14 mouse cellular contexts compared by ENCODE assay signal in the genomic region with DNA sequence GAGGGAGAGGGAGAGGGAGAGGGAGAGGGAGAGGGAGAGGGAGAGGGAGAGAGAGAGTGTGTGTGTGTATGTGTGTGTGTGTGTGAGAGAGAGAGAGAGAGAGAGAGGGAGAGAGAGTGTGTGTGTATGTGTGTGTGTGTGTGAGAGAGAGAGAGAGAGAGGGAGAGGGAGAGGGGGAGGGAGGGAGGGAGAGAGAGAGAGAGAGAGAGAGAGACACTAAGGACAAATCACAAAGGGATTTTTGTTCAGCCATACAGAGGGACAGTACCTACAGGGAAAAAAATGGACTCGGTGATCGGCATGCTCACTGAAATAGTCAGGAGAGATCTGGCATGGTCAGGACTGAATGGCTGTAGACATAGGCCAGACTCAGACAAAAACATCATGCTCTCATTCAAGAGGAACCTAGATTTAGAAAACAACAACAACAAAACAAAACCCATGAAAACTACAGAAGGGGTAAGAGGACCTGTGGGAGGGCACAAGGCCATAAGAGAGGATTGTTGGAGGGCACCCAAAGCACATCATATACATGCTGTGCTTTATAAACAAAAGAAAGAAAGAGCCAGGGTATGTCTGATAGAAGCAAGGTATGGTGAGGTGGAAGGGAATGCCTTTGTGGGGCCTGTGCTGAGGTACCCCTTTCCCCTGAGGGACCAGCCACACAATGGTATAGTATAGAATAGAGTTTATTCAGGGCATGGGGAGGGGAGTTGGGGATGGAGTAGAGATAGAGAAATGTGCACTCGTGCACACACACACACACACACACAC.
DNase-seq lines count a peak whose midpoint lies in the region; ATAC-seq lines count a peak whose summit lies in the region.
"Had no signal": no experiment of that assay in that cellular context is flagged by ENCODE, and none has a peak within 500 bp of the region (broad histone marks: within the 10 kb centered on the region; RNA-seq: fewer than 3 reads in every experiment).

No protein-coding gene starts in this region.

- no peak overlapping the region for H3K4me2 ChIP-seq in neural tube, embryonic 12.5 days (replicated peaks)
- H3K4me2 ChIP-seq in midbrain, embryonic 13.5 days (replicated peaks) = peak overlapping the region; percentile 15; the same call in 1 of the 2 replicates
- H3K4me2 ChIP-seq: heart, embryonic 12.5 days; liver, embryonic 12.5 days; lung, embryonic 15.5 days had no signal

- no peaks in the 10 kb centered on the region for H3K27me3 ChIP-seq in neural tube, embryonic 12.5 days (replicated peaks)
- no peaks in the 10 kb centered on the region; the same call in 1 of the 2 replicates for H3K27me3 ChIP-seq in hindbrain, embryonic 10.5 days (ENCODE audit: insufficient read depth, poor library complexity, severe bottlenecking)
- no peaks in the 10 kb centered on the region for H3K27me3 ChIP-seq in midbrain, embryonic 13.5 days
- H3K27me3 ChIP-seq: heart, embryonic 12.5 days; liver, embryonic 12.5 days; lung, embryonic 15.5 days had no signal

- no peak overlapping the region for H3K9ac ChIP-seq in neural tube, embryonic 12.5 days
- 0 out of 2 replicates have a peak overlapping the region, but pooled peaks have one; percentile 6 for H3K9ac ChIP-seq in midbrain, embryonic 13.5 days (replicated peaks)
- H3K9ac ChIP-seq: heart, embryonic 12.5 days; liver, embryonic 12.5 days; lung, embryonic 15.5 days had no signal

- H3K4me3 ChIP-seq in neural tube, embryonic 12.5 days = no peak overlapping the region
- H3K4me3 ChIP-seq in hindbrain, embryonic 10.5 days = no peak overlapping the region
- H3K4me3 ChIP-seq in midbrain, embryonic 13.5 days (replicated peaks) = no peak overlapping the region
- H3K4me3 ChIP-seq: heart, embryonic 12.5 days; liver, embryonic 12.5 days; lung, embryonic 15.5 days had no signal

- peak; percentile 43 for ATAC-seq in neural tube, embryonic 12.5 days (ENCODE audit: low FRiP score, low read depth)
- peak; percentile 78 for ATAC-seq in midbrain, embryonic 13.5 days
- no peak for ATAC-seq in activated CD4-positive, CD25-positive, alpha-beta regulatory T cell, adult 4 months
- ATAC-seq in CD4-positive, CD25-positive, alpha-beta regulatory T cell, adult 4 months = no peak
- ATAC-seq: liver, embryonic 12.5 days had no signal

- WGBS in neural tube, embryonic 12.5 days = 68% methylated on average over 3 of the region's 3 CpGs
- 67% methylated on average over 3 of the region's 3 CpGs for WGBS in hindbrain, embryonic 10.5 days
- 31% methylated on average over 2 of the region's 3 CpGs for WGBS in midbrain, embryonic 13.5 days

- H3K9me3 ChIP-seq in neural tube, embryonic 12.5 days = no peaks in the 10 kb centered on the region
- H3K9me3 ChIP-seq in hindbrain, embryonic 10.5 days = no peaks in the 10 kb centered on the region
- no peaks in the 10 kb centered on the region for H3K9me3 ChIP-seq in midbrain, embryonic 13.5 days
- H3K9me3 ChIP-seq: liver, embryonic 12.5 days; lung, embryonic 15.5 days had no signal

- no peak for DNase-seq in neural tube, embryonic 10.5 days (ENCODE audit: extremely low spot score, low spot score)
- DNase-seq in hindbrain, embryonic 10.5 days (ENCODE audit: low spot score) = no peak
- no peak for DNase-seq in adipocyte (ENCODE audit: low spot score)
- DNase-seq: cerebellum, adult 8-10 months; gastrocnemius, postnatal 25 days; kidney, adult 2 months; kidney, postnatal 36 days had no signal

- no peaks in the 10 kb centered on the region; the same call in 1 of the 2 replicates for H3K4me1 ChIP-seq in neural tube, embryonic 12.5 days
- peaks cover 9% of the 10 kb centered on the region for H3K4me1 ChIP-seq in hindbrain, embryonic 10.5 days (replicated peaks)
- H3K4me1 ChIP-seq in midbrain, embryonic 13.5 days (replicated peaks) = peaks cover 15% of the 10 kb centered on the region; the same call in 1 of the 2 replicates
- H3K4me1 ChIP-seq: heart, embryonic 12.5 days; liver, embryonic 12.5 days; lung, embryonic 15.5 days had no signal

- no peak overlapping the region for H3K27ac ChIP-seq in neural tube, embryonic 12.5 days
- H3K27ac ChIP-seq in hindbrain, embryonic 10.5 days = peak overlapping the region; percentile 45; the same call in 1 of the 2 replicates
- H3K27ac ChIP-seq in midbrain, embryonic 13.5 days = peak overlapping the region; percentile 89
- H3K27ac ChIP-seq: liver, embryonic 12.5 days; lung, embryonic 15.5 days had no signal

- H3K36me3 ChIP-seq in neural tube, embryonic 12.5 days = no peaks in the 10 kb centered on the region
- H3K36me3 ChIP-seq in hindbrain, embryonic 10.5 days = no peaks in the 10 kb centered on the region
- H3K36me3 ChIP-seq in midbrain, embryonic 13.5 days = no peaks in the 10 kb centered on the region
- H3K36me3 ChIP-seq: heart, embryonic 12.5 days; liver, embryonic 12.5 days; lung, embryonic 15.5 days had no signal

Comparison
In these comparisons a context has a peak if more than half of its experiments do, and no peak if none do; other contexts are left out.
1. ATAC-seq: peak in neural tube, embryonic 12.5 days (single experiment) and midbrain, embryonic 13.5 days (single experiment); none in activated CD4-positive, CD25-positive, alpha-beta regulatory T cell, adult 4 months (single experiment) and CD4-positive, CD25-positive, alpha-beta regulatory T cell, adult 4 months (single experiment).